Mouse (Mus musculus) myocyte (in vitro differentiated cells): ENCODE data around the gene D430019H16Rik.
A peak's percentile ranks its signal among the peaks of the same experiment; 100 is the strongest.

Source experiments
- CEBPB ChIP-seq: IDR thresholded peaks from 2 replicates; pipeline ENCODE4 v1.6.1; 2011; ENCODE audit warnings: mild to moderate bottlenecking, moderate library complexity; ENCODE audit not compliant: poor library complexity, insufficient read depth, severe bottlenecking
- E2F4 ChIP-seq: IDR thresholded peaks from one replicate; pipeline ENCODE4 v1.6.1; 2011; ENCODE audit warnings: mild to moderate bottlenecking, control low read depth, moderate library complexity; ENCODE audit not compliant: insufficient read depth
- MAX ChIP-seq: IDR thresholded peaks from one replicate; pipeline ENCODE4 v1.6.1; 2011; ENCODE audit warnings: low read depth, mild to moderate bottlenecking, control low read depth
- MYOD1 ChIP-seq, 3 experiments: IDR thresholded peaks; one replicate each; pipeline ENCODE4 v1.6.1; 2011; ENCODE audit warnings: control low read depth in 2 of 3, low read depth in 2 of 3, mild to moderate bottlenecking in 2 of 3, moderate library complexity in 1 of 3; ENCODE audit not compliant: insufficient read length in 2 of 3, control insufficient read depth in 1 of 3
- MYOG ChIP-seq, 3 experiments: IDR thresholded peaks; one replicate each; pipeline ENCODE4 v1.6.1; 2011; ENCODE audit warnings: control low read depth in 2 of 3, low read depth in 2 of 3, mild to moderate bottlenecking in 2 of 3; ENCODE audit not compliant: insufficient read length in 2 of 3, control insufficient read depth in 1 of 3, insufficient read depth in 1 of 3
- POLR2A ChIP-seq: IDR thresholded peaks from one replicate; pipeline ENCODE4 v1.6.1; 2011; ENCODE audit warnings: low read depth, mild to moderate bottlenecking, control low read depth, moderate library complexity; ENCODE audit not compliant: insufficient read length
- POLR2AphosphoS2 ChIP-seq: IDR thresholded peaks from one replicate; pipeline ENCODE4 v1.6.1; 2011; ENCODE audit warnings: low read depth, control low read depth; ENCODE audit not compliant: insufficient read length
- SRF ChIP-seq: IDR thresholded peaks from one replicate; pipeline ENCODE4 v1.6.1; 2011; ENCODE audit warnings: low read depth; ENCODE audit not compliant: control insufficient read depth, insufficient read length
- TCF12 ChIP-seq: IDR thresholded peaks from one replicate; pipeline ENCODE4 v1.6.1; 2011; ENCODE audit warnings: mild to moderate bottlenecking, control low read depth; ENCODE audit not compliant: poor library complexity, insufficient read depth, severe bottlenecking
- TCF3 ChIP-seq: IDR thresholded peaks from one replicate; pipeline ENCODE4 v1.6.1; 2011; ENCODE audit warnings: low read depth, control low read depth; ENCODE audit not compliant: insufficient read length
- USF1 ChIP-seq: IDR thresholded peaks from one replicate; pipeline ENCODE4 v1.6.1; 2011; ENCODE audit warnings: low read depth, mild to moderate bottlenecking, control low read depth, moderate library complexity

DNA sequence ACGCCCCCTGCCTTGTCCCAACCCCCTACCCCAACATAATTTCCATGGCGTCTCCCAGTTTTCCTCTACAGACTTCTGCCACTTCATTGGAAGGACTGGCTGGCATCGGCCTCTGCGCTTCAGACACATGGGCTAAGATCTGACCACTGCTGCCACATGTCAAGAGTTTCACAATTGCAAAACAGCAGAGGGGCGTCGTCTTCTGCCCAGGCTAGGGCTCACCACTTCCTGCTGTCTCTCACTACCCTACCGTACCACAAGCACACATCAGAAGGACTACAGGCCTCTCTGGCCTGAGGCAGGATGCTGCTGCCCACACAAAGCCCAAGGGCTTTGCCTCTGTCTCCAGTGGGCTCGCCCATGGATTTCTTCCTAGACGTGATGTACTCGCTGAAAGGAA is 86.0 kb downstream of the D430019H16Rik start:
- TF ChIP-seq POLR2A, result no peak
- no peak for TF ChIP-seq TCF12
- no peak for TF ChIP-seq MYOG (IDR thresholded peaks at IDR 0.05; ENCODE audit: control insufficient read depth in 1 of 3, insufficient read depth in 1 of 3, insufficient read length in 2 of 3, low read depth in 2 of 3)
- TF ChIP-seq POLR2AphosphoS2, result no peak
- no peak for TF ChIP-seq MAX
- TF ChIP-seq SRF, result no peak
- no peak for TF ChIP-seq E2F4
- TF ChIP-seq CEBPB, result 0 out of 2 replicates have a peak, but pooled peaks have one; percentile 13
- no peak for TF ChIP-seq USF1
- TF ChIP-seq MYOD1 (IDR thresholded peaks at IDR 0.05; ENCODE audit: control insufficient read depth in 1 of 3, insufficient read length in 2 of 3, low read depth in 2 of 3), result no peak
- TF ChIP-seq TCF3, result no peak
